In genomic region chr19:34049371-34050039, GRCm38 (mm10) we compare ENCODE assay signal across 26 mouse cellular contexts. TPM values are rescaled to one million over a fixed set of nuclear protein-coding genes. Genes with fewer than 3 reads are reported as not detected.
A peak's percentile ranks its signal among the peaks of the same experiment; 100 is the strongest.
DNase-seq lines count a peak whose midpoint lies in the region; ATAC-seq and TF ChIP-seq lines count a peak whose summit lies in the region.
"Had no signal": no experiment of that assay in that cellular context is flagged by ENCODE, and none has a peak within 500 bp of the region (broad histone marks: within the 10 kb centered on the region; RNA-seq: fewer than 3 reads in every experiment).

No protein-coding gene starts in this region.

- no peak overlapping the region for H3K4me2 ChIP-seq in lung, embryonic 14.5 days
- H3K4me2 ChIP-seq: embryonic facial prominence, embryonic 12.5 days; forebrain, embryonic 12.5 days; heart, embryonic 12.5 days; hindbrain, embryonic 12.5 days had no signal

- no peak overlapping the region for H3K4me3 ChIP-seq in brown adipose tissue, adult 24 weeks (ENCODE audit: insufficient read depth, low read depth, low read length)
- H3K4me3 ChIP-seq in lung, embryonic 14.5 days (ENCODE audit: low read depth, low read length): no peak overlapping the region
- no peak overlapping the region for H3K4me3 ChIP-seq in heart, adult 2 months
- H3K4me3 ChIP-seq: embryonic facial prominence, embryonic 12.5 days; forebrain, embryonic 12.5 days; heart, embryonic 12.5 days; hindbrain, embryonic 12.5 days had no signal

- no peak for TF ChIP-seq EP300 in heart, adult 2 months (IDR thresholded peaks at IDR 0.05; ENCODE audit: insufficient read depth, low read depth, low read length)

- DNase-seq in kidney, adult 9 months: peak; percentile 8
- no peak for DNase-seq in kidney, postnatal 4 days
- peak; percentile 2 for DNase-seq in lung, embryonic 14.5 days
- peak; percentile 46 for DNase-seq in lung, postnatal 25 days (ENCODE audit: low spot score)
- no peak for DNase-seq in gastrocnemius, adult 18-20 months (ENCODE audit: low spot score)
- no peak for DNase-seq in heart, adult 2 months
- DNase-seq: adrenal gland, adult 8-10 months; cerebellum, adult 11 months; cerebellum, adult 8-10 months; embryo, embryonic 11 days; gastrocnemius, postnatal 14 days; heart, postnatal 4 days had no signal

- 76% methylated on average over 3 of the region's 3 CpGs for WGBS in lung, embryonic 14.5 days
- 63% methylated on average over 3 of the region's 3 CpGs for WGBS in heart, adult 2 months

- no peak for TF ChIP-seq POLR2A in heart, adult 2 months (IDR thresholded peaks at IDR 0.05; ENCODE audit: insufficient read depth, low read depth, low read length)

- H3K27me3 ChIP-seq in lung, embryonic 14.5 days (ENCODE audit: insufficient read depth, low read length): no peaks in the 10 kb centered on the region
- no peaks in the 10 kb centered on the region for H3K27me3 ChIP-seq in heart, adult 2 months (ENCODE audit: control insufficient read depth, insufficient read depth, low read length)
- H3K27me3 ChIP-seq: embryonic facial prominence, embryonic 12.5 days; forebrain, embryonic 12.5 days; heart, embryonic 12.5 days; hindbrain, embryonic 12.5 days had no signal

- H3K9me3 ChIP-seq in lung, embryonic 14.5 days (ENCODE audit: low read depth, low read length): no peaks in the 10 kb centered on the region
- H3K9me3 ChIP-seq: embryonic facial prominence, embryonic 12.5 days; forebrain, embryonic 12.5 days; heart, embryonic 12.5 days; hindbrain, embryonic 12.5 days had no signal

- H3K79me2 ChIP-seq in heart, adult 2 months (replicated peaks; ENCODE audit: control insufficient read depth, insufficient read depth, low read length): no peaks in the 10 kb centered on the region

- intact Hi-C loops in heart, adult 2 months (cut with DNase I): no loop called here

- H3K9ac ChIP-seq in lung, embryonic 14.5 days: no peak overlapping the region
- no peak overlapping the region for H3K9ac ChIP-seq in heart, adult 2 months (ENCODE audit: low read depth, low read length)
- H3K9ac ChIP-seq: embryonic facial prominence, embryonic 12.5 days; forebrain, embryonic 12.5 days; heart, embryonic 12.5 days; hindbrain, embryonic 12.5 days had no signal

- H3K27ac ChIP-seq in brown adipose tissue, adult 24 weeks (replicated peaks; ENCODE audit: low read depth, low read length): peak overlapping the region; percentile 63; the same call in 1 of the 2 replicates
- no peak overlapping the region for H3K27ac ChIP-seq in lung, embryonic 14.5 days (ENCODE audit: low read depth)
- H3K27ac ChIP-seq in heart, adult 2 months: no peak overlapping the region
- H3K27ac ChIP-seq: embryonic facial prominence, embryonic 12.5 days; forebrain, embryonic 12.5 days; hindbrain, embryonic 12.5 days had no signal

- ATAC-seq in lung, embryonic 14.5 days (ENCODE audit: insufficient read depth): no peak
- ATAC-seq: forebrain, embryonic 16.5 days; hindbrain, embryonic 16.5 days had no signal

- TF ChIP-seq CTCF in lung, embryonic 14.5 days (IDR thresholded peaks at IDR 0.05; ENCODE audit: low read depth): no peak
- TF ChIP-seq CTCF in heart, adult 2 months (IDR thresholded peaks at IDR 0.05): no peak

- H3K36me3 ChIP-seq in lung, embryonic 14.5 days (ENCODE audit: insufficient read depth): no peaks in the 10 kb centered on the region
- H3K36me3 ChIP-seq in heart, adult 2 months (ENCODE audit: control insufficient read depth, insufficient read depth, low read length): 0 out of 2 replicates have a peak, but pooled peaks cover 2% of the 10 kb centered on the region
- H3K36me3 ChIP-seq: embryonic facial prominence, embryonic 12.5 days; forebrain, embryonic 12.5 days; heart, embryonic 12.5 days; hindbrain, embryonic 12.5 days had no signal

- 0 out of 2 replicates have a peak, but pooled peaks cover 2% of the 10 kb centered on the region for H3K4me1 ChIP-seq in brown adipose tissue, adult 24 weeks (ENCODE audit: control insufficient read depth, insufficient read depth, insufficient read length, low read length)
- H3K4me1 ChIP-seq in lung, embryonic 14.5 days (ENCODE audit: insufficient read depth): no peaks in the 10 kb centered on the region
- peaks cover 3% of the 10 kb centered on the region for H3K4me1 ChIP-seq in heart, adult 2 months (ENCODE audit: control insufficient read depth, insufficient read depth, low read length)
- H3K4me1 ChIP-seq: embryonic facial prominence, embryonic 12.5 days; forebrain, embryonic 12.5 days; heart, embryonic 12.5 days; hindbrain, embryonic 12.5 days had no signal

RNA-seq across cellular contexts. Expression of gene Lipn, which starts 17.7 kb away (rescaled TPM):
- polyA plus RNA-seq in brown adipose tissue, adult 24 weeks (2012; ENCODE audit: insufficient read depth, insufficient read length, missing spikeins): not detected in 2 replicates
- polyA plus RNA-seq in lung, embryonic 14.5 days (2014; fragmentation: Nextera tagmentation; extraction: Ambion mirVana): not detected in 2 replicates
- not detected for total RNA-seq in gastrocnemius, adult 18-20 months (2021)
- total RNA-seq in heart, adult 2 months (2021): not detected
- polyA plus RNA-seq in heart, adult 2 months (2012; rRNA removed): not detected in 2 replicates
- total RNA-seq: common myeloid progenitor, adult 5-6 weeks; ES-E14; gastrocnemius, postnatal 14 days; heart, adult 8-10 months; heart, postnatal 4 days had no signal
- polyA plus RNA-seq: embryonic facial prominence, embryonic 12.5 days; forebrain, embryonic 12.5 days; forebrain, embryonic 16.5 days; frontal cortex, adult 2 months; gonadal fat pad, adult 2 months; heart, embryonic 12.5 days; heart, embryonic 16.5 days; hindbrain, embryonic 12.5 days; hindbrain, embryonic 16.5 days had no signal

RNA-seq across cellular contexts. Expression of gene Lipk, which starts 41.4 kb away (rescaled TPM):
- polyA plus RNA-seq in brown adipose tissue, adult 24 weeks (2012; ENCODE audit: insufficient read depth, insufficient read length, missing spikeins): not detected in 2 replicates
- polyA plus RNA-seq in lung, embryonic 14.5 days (2014; fragmentation: Nextera tagmentation; extraction: Ambion mirVana): not detected in 2 replicates
- total RNA-seq in gastrocnemius, adult 18-20 months (2021): not detected
- not detected for total RNA-seq in heart, adult 2 months (2021)
- not detected in 2 replicates for polyA plus RNA-seq in heart, adult 2 months (2012; rRNA removed)
- total RNA-seq: common myeloid progenitor, adult 5-6 weeks; ES-E14; gastrocnemius, postnatal 14 days; heart, adult 8-10 months; heart, postnatal 4 days had no signal
- polyA plus RNA-seq: embryonic facial prominence, embryonic 12.5 days; forebrain, embryonic 12.5 days; forebrain, embryonic 16.5 days; frontal cortex, adult 2 months; heart, embryonic 12.5 days; heart, embryonic 16.5 days; hindbrain, embryonic 12.5 days; hindbrain, embryonic 16.5 days had no signal

RNA-seq across cellular contexts. Expression of gene Lipm, which starts 51.2 kb away (rescaled TPM):
- polyA plus RNA-seq in brown adipose tissue, adult 24 weeks (2012; ENCODE audit: insufficient read depth, insufficient read length, missing spikeins): not detected in 2 replicates
- polyA plus RNA-seq in lung, embryonic 14.5 days (2014; fragmentation: Nextera tagmentation; extraction: Ambion mirVana): not detected in 2 replicates
- not detected for total RNA-seq in gastrocnemius, adult 18-20 months (2021)
- total RNA-seq in heart, adult 2 months (2021): not detected
- polyA plus RNA-seq in heart, adult 2 months (2012; rRNA removed): not detected in 2 replicates
- total RNA-seq: adrenal gland, adult 8-10 months; adrenal gland, postnatal 36 days; common myeloid progenitor, adult 5-6 weeks; gastrocnemius, postnatal 14 days; heart, adult 8-10 months; heart, postnatal 4 days had no signal
- polyA plus RNA-seq: forebrain, embryonic 12.5 days; forebrain, embryonic 16.5 days; frontal cortex, adult 2 months; gonadal fat pad, adult 2 months; heart, embryonic 12.5 days; hindbrain, embryonic 12.5 days; hindbrain, embryonic 16.5 days had no signal

Comparison
In these comparisons a context has a peak if more than half of its experiments do, and no peak if none do; other contexts are left out.
1. DNase-seq: peak in kidney, adult 9 months (single experiment), lung, embryonic 14.5 days (single experiment) and lung, postnatal 25 days (single experiment); none in kidney, postnatal 4 days (0 of 2), gastrocnemius, adult 18-20 months (single experiment) and heart, adult 2 months (0 of 2).